Mouse (Mus musculus): Measurements from ENCODE around the gene Itgb3.

Gene Itgb3

GRCm38 (mm10) chr11:104647188-104647867, 39.5 kb downstream of the Itgb3 start:
- CTCF ChIA-PET, result interaction anchor here (0.5 kb wide), 1 partner anchor 9 kb away, joined by 4 read pairs; no protein-coding TSS in a partner anchor

DNA sequence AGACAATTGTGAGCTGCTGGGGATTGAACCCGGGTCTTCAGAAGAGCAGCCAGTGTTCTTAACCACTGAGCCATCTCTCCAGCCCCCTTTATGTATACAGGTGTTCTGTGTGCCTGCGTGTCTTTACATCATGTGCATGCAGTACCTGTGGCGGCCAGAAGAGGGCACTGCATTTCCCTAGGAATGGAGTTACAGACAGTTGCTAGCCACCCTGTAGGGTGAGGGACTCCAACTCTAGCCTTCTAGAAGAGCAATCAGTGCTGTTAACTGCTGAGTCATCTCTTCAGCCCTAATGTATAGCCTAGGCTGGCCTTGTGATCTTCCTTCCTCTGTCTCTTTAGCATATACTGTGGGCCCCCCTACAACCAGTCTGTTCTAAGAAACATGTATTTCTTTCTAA, 40.8 kb downstream of the Itgb3 start:
- CTCF ChIA-PET, result interaction anchor here (0.7 to 1.0 kb wide), 2 partner anchors 9 to 39 kb away, joined by 3 to 13 read pairs; no protein-coding TSS in a partner anchor

DNA sequence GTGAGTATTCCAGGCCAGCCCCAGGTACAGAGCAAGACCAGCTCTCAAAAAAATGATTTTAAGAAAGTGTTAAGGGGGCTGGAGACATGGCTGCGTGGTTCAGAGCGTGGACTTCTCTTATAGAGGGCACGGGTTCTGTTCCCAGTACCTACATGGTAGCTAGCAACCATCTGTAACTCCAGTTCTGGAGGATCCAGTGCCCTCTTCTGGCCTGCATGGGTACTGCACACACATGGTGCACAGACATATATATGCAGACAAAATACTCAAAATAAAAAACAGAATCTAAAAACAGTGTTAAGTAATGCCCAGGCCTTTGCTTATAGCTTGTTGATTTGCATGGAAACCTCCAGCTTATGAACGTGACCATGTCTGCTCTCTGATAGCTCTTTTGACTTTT, 52.8 kb downstream of the Itgb3 start:
- CTCF ChIA-PET, result interaction anchor here (1.9 kb wide), 1 partner anchor 52 kb away, joined by 6 read pairs; the partner anchor contains the start of gene Itgb3

GRCm38 (mm10) chr11:104661106-104661505, 53.3 kb downstream of the Itgb3 start:
- CTCF ChIA-PET, result interaction anchor here (1.9 kb wide), 1 partner anchor 53 kb away, joined by 6 read pairs; the partner anchor contains the start of gene Itgb3

DNA sequence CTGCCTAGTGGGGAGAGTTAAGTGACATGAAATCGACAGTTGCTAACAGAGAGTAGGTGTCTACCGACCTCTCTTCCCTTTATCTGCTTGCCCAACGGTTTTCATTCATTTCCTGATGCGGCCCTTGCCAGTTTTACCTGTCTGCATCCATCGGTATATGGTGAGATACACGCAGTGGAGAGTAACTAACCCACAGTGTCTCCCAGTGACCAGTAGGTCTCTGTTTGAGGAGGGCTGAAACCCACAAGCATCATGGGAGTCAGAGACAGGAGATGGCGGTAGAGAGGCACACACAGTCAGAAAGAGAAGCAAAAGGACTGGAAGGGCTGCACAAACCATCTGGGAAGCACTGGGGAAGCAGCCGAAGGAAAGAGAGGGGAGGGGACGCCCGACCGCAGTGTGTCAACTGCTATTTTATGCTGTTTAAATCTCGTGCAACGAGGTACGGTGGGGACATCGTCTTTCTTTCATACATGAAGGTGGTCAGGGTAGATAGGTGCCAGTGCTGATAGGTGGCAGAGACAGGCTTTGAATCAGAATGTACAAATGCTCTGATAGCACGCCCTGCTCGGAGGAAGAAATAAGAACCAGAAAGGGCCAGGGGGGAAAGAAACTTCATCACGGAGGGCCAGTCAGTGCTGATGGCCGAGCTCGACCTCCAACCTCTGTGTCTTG, 53.9 kb downstream of the Itgb3 start:
- CTCF ChIA-PET, result no interaction called here

DNA sequence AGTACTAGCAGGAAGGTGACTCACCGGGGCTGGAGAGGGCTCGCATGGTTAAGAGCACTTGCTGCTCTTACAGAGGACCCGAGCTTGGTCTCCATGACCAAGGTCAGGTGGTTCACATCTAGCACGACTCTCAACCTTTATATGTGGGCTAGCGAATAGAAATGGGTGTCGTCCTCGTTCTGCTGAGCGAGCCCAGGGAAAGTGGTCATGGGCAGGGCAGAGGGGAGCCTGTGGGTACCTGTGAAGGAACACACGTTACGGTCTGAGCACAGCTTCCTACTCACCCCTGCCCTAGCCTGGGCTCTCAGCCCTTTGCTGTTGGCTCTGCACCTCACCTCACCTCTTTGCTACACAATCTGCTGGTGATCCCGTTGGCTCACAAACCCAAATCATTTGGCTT, 54.8 kb downstream of the Itgb3 start:
- CTCF ChIA-PET, result no interaction called here

GRCm38 (mm10) chr11:104663241-104663877, 55.6 kb downstream of the Itgb3 start:
- CTCF ChIA-PET, result no interaction called here

DNA sequence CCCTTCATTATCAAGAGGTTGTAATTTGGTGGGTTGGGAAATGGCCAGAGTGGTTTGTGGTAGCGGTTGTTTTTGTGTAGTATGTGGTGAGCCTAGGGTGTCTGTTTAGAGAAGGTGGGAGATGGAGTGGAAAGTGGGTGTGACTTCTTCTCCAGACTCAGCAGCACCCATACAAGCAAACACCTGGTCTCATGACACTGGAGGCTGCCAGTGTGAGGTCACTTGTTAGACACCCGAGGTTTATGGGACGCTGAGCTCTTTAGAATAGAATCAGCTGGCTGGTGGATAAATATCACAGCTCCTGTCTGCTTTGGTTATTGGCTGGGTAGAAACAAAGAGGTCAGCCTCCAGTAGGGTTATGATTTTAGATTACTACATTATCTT, 56.1 kb downstream of the Itgb3 start:
- CTCF ChIA-PET, result no interaction called here

- CTCF ChIA-PET, result no interaction called here
Observed at GRCm38 (mm10) chr11:104664441-104664840, 56.6 kb downstream of the Itgb3 start.

GRCm38 (mm10) chr11:104667399-104667798, 59.6 kb downstream of the Itgb3 start:
- CTCF ChIA-PET, result interaction anchor here (0.7 kb wide), 1 partner anchor 670 kb away, joined by 3 read pairs; no protein-coding TSS in a partner anchor

DNA sequence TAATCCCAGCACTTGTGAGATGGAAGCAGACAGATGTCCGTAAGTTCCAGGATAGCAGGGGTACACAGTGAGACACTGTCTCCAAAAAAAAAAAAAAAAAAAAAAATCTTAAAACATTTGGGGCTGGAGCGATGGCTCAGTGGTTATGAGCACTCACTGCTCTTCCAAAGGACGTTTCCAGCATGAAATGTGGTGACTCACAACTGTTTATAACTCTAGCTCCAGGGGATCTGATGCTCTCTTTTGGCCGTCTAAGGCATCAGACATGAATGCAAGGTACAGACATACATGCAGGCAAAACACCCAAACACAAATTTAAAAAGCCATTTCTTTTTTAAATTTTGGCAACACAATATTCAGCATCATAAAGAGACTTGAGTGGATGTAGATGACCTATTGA, 65.6 kb downstream of the Itgb3 start:
- CTCF ChIA-PET, result no interaction called here

GRCm38 (mm10) chr11:104674768-104675167, 67.0 kb downstream of the Itgb3 start:
- CTCF ChIA-PET, result interaction anchor here (0.7 kb wide), 1 partner anchor 679 kb away, joined by 3 read pairs; no protein-coding TSS in a partner anchor

DNA sequence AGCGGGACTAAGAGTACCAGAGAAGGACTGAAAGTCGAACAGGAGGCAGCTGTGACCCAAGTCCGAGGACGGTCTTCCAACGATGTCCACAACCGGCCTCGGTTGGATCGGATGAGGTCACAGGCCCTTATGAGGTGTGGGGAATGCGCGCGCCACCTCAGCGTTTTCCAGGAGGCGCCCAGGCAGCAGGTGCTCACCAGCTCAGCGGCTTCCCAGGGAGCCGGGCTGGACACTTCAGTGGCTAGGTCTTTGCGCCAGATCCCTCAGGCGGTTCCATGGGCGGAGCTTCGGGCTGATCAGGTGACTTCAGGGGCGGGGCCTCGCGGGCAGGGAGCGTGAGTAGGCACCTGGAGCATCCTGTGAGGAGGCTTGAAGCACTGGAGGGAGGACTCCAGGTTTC, 77.7 kb downstream of the Itgb3 start, which contains the start of gene Gm11639:
Gene Gm11639, plus strand, starts transcription at position 160 of the 400 bp plus-strand sequence.
- CTCF ChIA-PET, result no interaction called here

GRCm38 (mm10) chr11:104693235-104693634, 85.4 kb downstream of the Itgb3 start:
- CTCF ChIA-PET, result interaction anchor here (0.6 to 0.7 kb wide), 2 partner anchors 108 to 150 kb away, joined by 6 read pairs; no protein-coding TSS in a partner anchor

DNA sequence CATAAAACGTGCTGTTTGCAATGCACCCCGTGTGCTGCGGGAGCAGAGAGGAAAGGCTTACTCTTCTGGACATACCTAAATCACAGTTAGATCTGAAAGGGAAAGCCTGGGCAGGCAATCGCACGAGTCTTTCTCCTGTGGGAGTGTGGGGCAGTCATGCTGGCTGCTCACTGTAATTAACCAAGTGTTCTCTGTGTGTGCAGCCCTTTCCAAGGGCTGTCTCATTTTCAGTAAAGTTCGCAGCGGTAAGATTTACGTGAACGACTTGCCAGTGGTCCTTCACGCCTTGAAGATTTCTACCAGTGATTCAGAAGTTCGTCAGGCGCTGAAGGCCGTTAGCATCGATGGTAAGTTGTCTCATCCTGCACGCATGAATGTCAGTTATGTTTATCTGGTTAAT, 96.3 kb downstream of the Itgb3 start:
- CTCF ChIA-PET, result no interaction called here

DNA sequence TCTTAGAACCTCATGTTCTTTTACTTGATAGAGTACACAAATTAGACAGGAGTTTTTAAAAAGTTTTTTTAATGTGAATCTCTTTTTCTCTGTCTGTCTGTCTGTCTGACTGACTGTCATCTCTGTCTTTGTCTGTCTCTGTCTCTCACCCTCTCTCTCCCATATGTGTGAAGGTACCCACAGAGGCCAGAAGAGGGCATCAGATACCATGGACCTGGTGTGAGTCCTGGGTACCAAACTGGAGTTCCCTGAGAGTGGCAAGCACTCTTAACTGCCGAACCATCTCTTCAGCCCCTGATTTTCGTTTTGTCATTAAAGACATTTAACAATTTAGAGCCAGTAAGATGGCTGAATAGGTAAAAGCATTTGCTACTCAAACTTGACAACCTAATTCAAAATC, 99.3 kb downstream of the Itgb3 start:
- CTCF ChIA-PET, result no interaction called here

Measured in spleen, embryonic (tissue).